Comparison of ENCODE assay signal across 13 mouse cellular contexts in the genomic region with DNA sequence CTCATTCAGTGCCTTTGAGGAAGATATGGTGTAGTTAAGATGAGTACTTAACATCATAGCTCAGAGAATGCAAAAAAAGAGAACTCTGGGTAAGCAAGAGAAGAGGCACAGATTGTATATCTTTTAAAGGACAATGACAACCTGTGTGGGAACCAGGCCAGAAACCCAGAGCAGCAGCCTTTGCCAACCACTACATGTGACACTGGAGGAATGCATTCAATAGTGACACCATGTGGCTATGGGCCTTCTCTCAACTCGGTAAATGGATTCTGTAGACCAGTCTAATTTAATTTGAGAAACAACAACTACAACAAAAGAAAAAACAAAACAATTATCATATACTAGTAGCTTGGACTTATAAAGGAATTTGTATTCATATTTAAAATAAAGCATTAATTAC.
DNase-seq lines count a peak whose midpoint lies in the region; ATAC-seq and TF ChIP-seq lines count a peak whose summit lies in the region.
"Had no signal": no experiment of that assay in that cellular context is flagged by ENCODE, and none has a peak within 500 bp of the region (broad histone marks: within the 10 kb centered on the region; RNA-seq: fewer than 3 reads in every experiment).

No protein-coding gene starts in this region.

- DNase-seq in embryonic facial prominence, embryonic 14.5 days (ENCODE audit: low spot score) = peak; percentile 38
- no peak for DNase-seq in embryonic facial prominence, embryonic 10.5 days (ENCODE audit: low spot score)
- DNase-seq in kidney, postnatal 14 days = peak; percentile 24
- DNase-seq in kidney, adult 18-20 months = no peak
- peak; percentile 4 for DNase-seq in right cerebral cortex, postnatal 4 days
- DNase-seq in right cerebral cortex, postnatal 25 days = no peak
- DNase-seq in urinary bladder, postnatal 10 days (ENCODE audit: low spot score) = no peak
- no peak for DNase-seq in lung, adult 2 months
- DNase-seq: adrenal gland, adult 8-10 months; heart, adult 11 months; lung, embryonic 14.5 days had no signal

- no peak for ATAC-seq in embryonic facial prominence, embryonic 14.5 days (ENCODE audit: low read depth)

- H3K9me3 ChIP-seq in embryonic facial prominence, embryonic 14.5 days (ENCODE audit: control insufficient read depth, low read length) = no peaks in the 10 kb centered on the region
- no peaks in the 10 kb centered on the region for H3K9me3 ChIP-seq in embryonic facial prominence, embryonic 10.5 days
- H3K9me3 ChIP-seq: midbrain, embryonic 12.5 days; stomach, embryonic 15.5 days had no signal

- H3K4me2 ChIP-seq in embryonic facial prominence, embryonic 14.5 days (ENCODE audit: low read depth, low read length) = no peak overlapping the region
- H3K4me2 ChIP-seq: lung, embryonic 14.5 days; midbrain, embryonic 12.5 days; stomach, embryonic 15.5 days had no signal

- H3K27ac ChIP-seq in embryonic facial prominence, embryonic 14.5 days (replicated peaks; ENCODE audit: low read depth, low read length) = no peak overlapping the region
- H3K27ac ChIP-seq in embryonic facial prominence, embryonic 10.5 days (replicated peaks) = no peak overlapping the region
- H3K27ac ChIP-seq: midbrain, embryonic 12.5 days; stomach, embryonic 15.5 days had no signal

- no peak overlapping the region for H3K9ac ChIP-seq in embryonic facial prominence, embryonic 14.5 days (ENCODE audit: low read depth, low read length)
- H3K9ac ChIP-seq: lung, embryonic 14.5 days; midbrain, embryonic 12.5 days; stomach, embryonic 15.5 days had no signal

- TF ChIP-seq POLR2A in lung, adult 2 months (IDR thresholded peaks at IDR 0.05; ENCODE audit: borderline replicate concordance, extremely low read depth, low read depth, low read length) = no peak

- TF ChIP-seq CTCF in lung, adult 2 months (IDR thresholded peaks at IDR 0.05; ENCODE audit: insufficient read depth, low read length) = no peak

- H3K4me3 ChIP-seq in embryonic facial prominence, embryonic 14.5 days (ENCODE audit: low read depth, low read length) = no peak overlapping the region
- no peak overlapping the region for H3K4me3 ChIP-seq in embryonic facial prominence, embryonic 10.5 days
- no peak overlapping the region for H3K4me3 ChIP-seq in lung, adult 2 months (replicated peaks; ENCODE audit: extremely low read depth, low read depth, low read length)
- H3K4me3 ChIP-seq: midbrain, embryonic 12.5 days; stomach, embryonic 15.5 days had no signal

- no peaks in the 10 kb centered on the region for H3K27me3 ChIP-seq in embryonic facial prominence, embryonic 14.5 days (replicated peaks; ENCODE audit: control insufficient read depth, insufficient read depth, low read length)
- no peaks in the 10 kb centered on the region for H3K27me3 ChIP-seq in embryonic facial prominence, embryonic 10.5 days (replicated peaks; ENCODE audit: low read depth, poor library complexity, severe bottlenecking)
- H3K27me3 ChIP-seq: midbrain, embryonic 12.5 days; stomach, embryonic 15.5 days had no signal

- no peaks in the 10 kb centered on the region for H3K36me3 ChIP-seq in embryonic facial prominence, embryonic 14.5 days (ENCODE audit: control insufficient read depth, insufficient read depth, low read length)
- no peaks in the 10 kb centered on the region for H3K36me3 ChIP-seq in embryonic facial prominence, embryonic 10.5 days (replicated peaks)
- H3K36me3 ChIP-seq: midbrain, embryonic 12.5 days; stomach, embryonic 15.5 days had no signal

- H3K4me1 ChIP-seq in embryonic facial prominence, embryonic 14.5 days (ENCODE audit: control insufficient read depth, insufficient read depth, low read length) = no peaks in the 10 kb centered on the region
- no peaks in the 10 kb centered on the region for H3K4me1 ChIP-seq in embryonic facial prominence, embryonic 10.5 days
- no peaks in the 10 kb centered on the region for H3K4me1 ChIP-seq in lung, adult 2 months (ENCODE audit: control insufficient read depth, insufficient read depth, low read length)
- H3K4me1 ChIP-seq: midbrain, embryonic 12.5 days; stomach, embryonic 15.5 days had no signal

- WGBS in embryonic facial prominence, embryonic 14.5 days = 56% methylated on average over 1 of the region's 1 CpGs
- 57% methylated on average over 1 of the region's 1 CpGs for WGBS in embryonic facial prominence, embryonic 10.5 days
- WGBS in lung, adult 2 months = 57% methylated on average over 1 of the region's 1 CpGs

Comparison
In these comparisons a context has a peak if more than half of its experiments do, and no peak if none do; other contexts are left out.
1. DNase-seq: peak in embryonic facial prominence, embryonic 14.5 days (single experiment), kidney, postnatal 14 days (single experiment) and right cerebral cortex, postnatal 4 days (single experiment); none in embryonic facial prominence, embryonic 10.5 days (single experiment), kidney, adult 18-20 months (single experiment), right cerebral cortex, postnatal 25 days (single experiment), urinary bladder, postnatal 10 days (single experiment) and lung, adult 2 months (single experiment).